Mouse (Mus musculus): ENCODE measurements around the gene Gli2.

DNA sequence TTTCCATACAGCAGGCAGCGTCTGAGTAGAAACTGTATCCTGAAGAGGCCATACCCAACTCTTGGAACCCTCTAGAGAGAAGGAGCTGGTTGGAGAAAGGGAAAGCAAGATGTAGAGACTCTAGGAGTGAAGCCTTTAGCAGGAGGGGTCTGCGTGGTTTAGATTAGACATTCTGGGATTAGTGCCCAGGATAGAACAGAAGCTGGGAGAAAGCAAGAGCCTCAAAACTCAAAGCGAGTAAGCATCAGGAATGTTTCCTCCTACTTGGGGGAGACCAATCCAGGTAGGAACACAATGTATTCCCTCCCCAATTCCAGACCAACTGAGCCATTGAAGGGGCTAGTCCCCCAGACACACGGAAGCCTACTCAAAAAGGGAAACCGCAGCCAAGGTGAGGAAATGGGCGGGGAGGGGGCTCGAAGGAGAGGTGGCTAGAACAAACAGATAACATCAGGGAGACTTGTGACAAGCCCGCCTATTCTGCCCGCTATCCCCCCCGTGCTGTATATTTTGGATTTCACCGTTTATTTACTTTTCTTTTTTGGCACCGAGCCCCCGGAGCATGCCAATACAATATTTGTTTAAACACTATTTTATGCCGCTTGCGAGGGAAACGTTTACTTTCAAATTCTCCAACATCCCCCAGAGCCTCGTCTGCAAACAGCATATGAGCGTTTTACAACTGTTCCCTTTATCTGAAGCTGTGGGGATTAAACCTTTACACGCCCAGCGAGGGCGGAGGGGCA lies 2.1 kb downstream of the Gli2 start:
- TF ChIP-seq POLR2A (IDR thresholded peaks at IDR 0.05; ENCODE audit: insufficient read length, low read depth) (no peak), MAX (IDR thresholded peaks at IDR 0.05; ENCODE audit: low read depth) (no peak), MYOD1 (IDR thresholded peaks at IDR 0.05; ENCODE audit: control insufficient read depth in 1 of 3, insufficient read length in 2 of 3, low read depth in 2 of 3) (no peak), TCF3 (IDR thresholded peaks at IDR 0.05; ENCODE audit: insufficient read length, low read depth) (no peak), E2F4 (IDR thresholded peaks at IDR 0.05; ENCODE audit: insufficient read depth) (no peak), CEBPB (IDR thresholded peaks at IDR 0.05; ENCODE audit: insufficient read depth, poor library complexity, severe bottlenecking) (no peak), POLR2AphosphoS2 (IDR thresholded peaks at IDR 0.05; ENCODE audit: insufficient read length, low read depth) (no peak), MYOG (IDR thresholded peaks at IDR 0.05; ENCODE audit: control insufficient read depth in 1 of 3, insufficient read depth in 1 of 3, insufficient read length in 2 of 3, low read depth in 2 of 3) (no peak)

All from myocyte (in vitro differentiated cells).